Mouse (Mus musculus): ENCODE measurements at regions not wholly inside any gene's neighbourhood (a gene's known extent, or its start where the extent isn't known, plus 50 kb on each side); places are given as distances from the start of the nearest gene placed in this dataset.

DNA sequence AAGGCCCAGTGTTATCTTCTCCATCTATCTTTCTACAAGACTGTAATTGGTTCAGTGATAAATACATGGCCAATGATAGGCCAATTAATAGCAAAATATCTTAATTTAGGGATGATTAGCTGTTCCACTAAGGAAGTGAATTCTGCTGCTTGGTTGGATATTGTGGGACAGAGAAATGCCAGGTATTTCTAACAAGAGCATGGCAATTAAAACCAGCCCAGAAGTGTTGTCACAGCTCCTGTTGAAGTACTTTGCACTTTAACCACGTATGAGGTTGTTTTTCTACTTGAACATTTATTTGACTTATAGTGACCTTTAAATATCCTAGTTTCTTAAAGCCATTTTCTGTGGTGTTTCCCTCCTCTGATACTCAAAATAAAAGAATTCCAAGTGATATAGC, 65.7 kb upstream of the Acsl4 start:
- WGBS, result 82% methylated on average over 1 of the region's 1 CpGs
- no peak overlapping the region for H3K4me3 ChIP-seq
- no peak overlapping the region for H3K27ac ChIP-seq (replicated peaks)
- peaks cover 89% of the 10 kb centered on the region for H3K27me3 ChIP-seq (ENCODE audit: low read depth, poor library complexity, severe bottlenecking)
- no peak for DNase-seq (ENCODE audit: low spot score)
- no peaks in the 10 kb centered on the region for H3K9me3 ChIP-seq (replicated peaks)
- H3K4me1 ChIP-seq, result no peaks in the 10 kb centered on the region
- H3K36me3 ChIP-seq, result no peaks in the 10 kb centered on the region

DNA sequence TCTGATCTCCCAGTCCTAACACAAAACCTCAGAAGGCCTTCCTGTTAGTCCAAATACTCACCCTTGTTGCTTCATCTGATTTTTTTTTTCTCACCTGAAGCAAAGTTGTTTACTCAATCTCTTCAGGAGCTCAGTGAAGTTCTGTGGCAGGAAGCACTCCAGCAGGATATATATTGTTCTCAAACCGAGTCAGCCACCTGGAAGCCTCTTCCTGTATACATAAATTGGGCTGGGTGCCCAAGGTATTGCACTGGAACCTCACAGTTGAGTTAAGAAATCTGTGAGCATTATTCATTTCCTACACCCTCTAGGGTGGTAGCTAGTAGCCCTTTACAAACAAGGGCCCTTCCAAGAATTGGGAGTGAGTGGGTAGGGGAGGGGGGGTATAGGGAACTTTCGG, 73.8 kb upstream of the Acsl4 start:
- Histone ChIP-seq H3K4me3 (no peak overlapping the region), H3K27me3 (ENCODE audit: low read depth, poor library complexity, severe bottlenecking) (peaks cover 90% of the 10 kb centered on the region), H3K36me3 (no peaks in the 10 kb centered on the region), H3K27ac (replicated peaks) (no peak overlapping the region), H3K9me3 (replicated peaks) (no peaks in the 10 kb centered on the region), H3K4me1 (peaks cover 16% of the 10 kb centered on the region)
- no peak for DNase-seq (ENCODE audit: low spot score)
- WGBS, result 70% methylated on average over 2 of the region's 2 CpGs

DNA sequence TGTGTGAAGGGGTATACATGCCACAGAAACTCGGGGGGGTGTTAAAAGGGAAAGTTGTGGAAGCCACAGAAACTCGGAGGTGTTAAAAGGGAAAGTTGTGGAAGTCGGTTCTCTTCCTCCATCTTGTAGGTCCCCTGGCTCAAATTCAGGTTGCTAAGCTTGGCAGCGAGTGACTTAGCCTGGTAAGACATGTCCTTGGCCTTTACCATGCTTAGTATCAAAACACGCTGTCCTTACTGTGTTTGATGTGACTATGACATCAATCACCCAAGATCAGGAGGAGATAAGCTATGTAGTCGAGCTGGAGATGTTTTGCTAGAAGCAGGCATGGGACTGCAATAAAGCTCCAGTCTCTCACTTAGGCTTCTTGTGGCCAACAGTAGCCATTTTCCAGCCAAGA, 74.4 kb upstream of the Acsl4 start:
- H3K4me1 ChIP-seq, result peaks cover 21% of the 10 kb centered on the region
- no peak overlapping the region for H3K27ac ChIP-seq (replicated peaks)
- H3K9me3 ChIP-seq (replicated peaks), result no peaks in the 10 kb centered on the region
- peaks cover 90% of the 10 kb centered on the region for H3K27me3 ChIP-seq (ENCODE audit: low read depth, poor library complexity, severe bottlenecking)
- no peak for DNase-seq (ENCODE audit: low spot score)
- no peak overlapping the region for H3K4me3 ChIP-seq
- no peaks in the 10 kb centered on the region for H3K36me3 ChIP-seq
- WGBS, result 80% methylated on average over 6 of the region's 6 CpGs

DNA sequence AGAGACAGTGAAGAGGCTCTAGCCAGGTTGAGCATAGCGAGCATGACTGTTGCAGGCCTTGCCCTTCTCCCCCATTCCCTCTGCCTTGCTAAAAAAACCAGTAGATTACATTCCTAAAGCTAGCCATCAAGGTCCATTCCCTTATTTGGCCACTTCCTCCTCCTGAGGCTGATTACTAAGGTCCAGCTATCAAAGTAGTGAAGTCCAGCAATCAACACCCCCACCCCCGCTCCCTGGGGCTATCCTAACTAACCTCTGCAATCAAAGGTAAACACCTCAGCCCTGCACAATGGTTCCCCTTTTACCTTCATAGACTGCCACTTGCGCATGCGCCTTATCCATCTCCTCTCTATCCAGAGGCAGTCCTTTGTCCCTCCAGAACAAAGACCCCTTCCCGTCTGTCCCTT, 77.5 kb upstream of the Acsl4 start:
- Histone ChIP-seq H3K9me3 (replicated peaks) (no peaks in the 10 kb centered on the region), H3K36me3 (no peaks in the 10 kb centered on the region), H3K27me3 (ENCODE audit: low read depth, poor library complexity, severe bottlenecking) (peaks cover 90% of the 10 kb centered on the region), H3K27ac (replicated peaks) (peak overlapping the region; percentile 76), H3K4me1 (peaks cover 21% of the 10 kb centered on the region), H3K4me3 (no peak overlapping the region)
- 28% methylated on average over 5 of the region's 5 CpGs for WGBS
- peak; percentile 51 for DNase-seq (ENCODE audit: low spot score)

DNA sequence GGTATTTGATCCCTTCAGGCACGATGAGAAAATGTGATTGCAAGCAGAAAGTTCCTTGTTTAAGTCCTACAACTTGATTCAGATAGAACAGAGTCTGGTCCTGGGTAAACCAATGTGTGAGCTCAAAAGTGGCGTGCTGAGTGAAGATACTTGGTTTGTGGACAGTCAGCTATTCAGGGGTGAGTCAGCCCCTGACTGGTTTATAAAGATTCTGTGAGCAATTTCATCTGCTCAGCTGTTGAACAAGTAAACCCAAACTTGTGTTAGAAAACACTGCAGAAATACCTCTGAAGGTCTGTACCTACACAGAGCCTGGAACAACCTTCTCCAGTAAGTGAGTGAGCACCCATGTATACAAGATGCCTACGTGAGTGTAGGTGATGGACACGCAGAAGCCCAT, 78.1 kb upstream of the Acsl4 start:
- peak; percentile 15 for DNase-seq (ENCODE audit: low spot score)
- Histone ChIP-seq H3K4me1 (peaks cover 21% of the 10 kb centered on the region), H3K36me3 (no peaks in the 10 kb centered on the region), H3K27ac (replicated peaks) (peak overlapping the region; percentile 76), H3K4me3 (no peak overlapping the region), H3K27me3 (ENCODE audit: low read depth, poor library complexity, severe bottlenecking) (peaks cover 90% of the 10 kb centered on the region), H3K9me3 (replicated peaks) (no peaks in the 10 kb centered on the region)
- WGBS, result 30% methylated on average over 4 of the region's 4 CpGs

DNA sequence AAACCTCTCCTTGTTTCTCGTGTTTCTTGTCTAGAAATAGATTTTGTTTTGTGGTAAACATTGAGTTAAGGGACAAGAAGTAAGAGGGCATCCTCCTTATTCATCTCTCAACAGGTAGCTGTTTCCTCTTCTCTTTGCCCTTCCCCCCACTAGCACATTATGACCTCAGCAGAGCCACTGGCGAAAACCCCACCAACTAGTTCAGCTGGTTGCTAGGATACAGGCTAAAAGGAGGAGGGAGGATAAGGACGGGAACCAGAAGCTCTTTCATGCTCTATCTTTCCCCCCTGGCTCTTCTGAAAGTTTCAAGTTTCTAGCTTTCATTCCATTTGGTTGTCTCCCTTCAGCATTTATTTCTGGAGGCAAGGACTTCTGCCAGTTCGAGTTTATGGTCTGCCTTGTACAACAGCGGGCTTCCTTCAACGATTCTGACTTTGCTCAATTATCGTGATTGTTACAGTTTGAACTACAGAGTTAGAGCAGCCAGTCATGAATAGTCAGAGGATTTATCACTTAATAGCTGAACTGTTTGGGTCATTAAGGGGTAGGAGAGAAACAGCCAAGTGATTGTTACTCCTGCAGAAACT, 78.8 kb upstream of the Acsl4 start:
- WGBS, result 22% methylated on average over 7 of the region's 7 CpGs
- no peaks in the 10 kb centered on the region for H3K9me3 ChIP-seq (replicated peaks)
- no peak overlapping the region for H3K4me3 ChIP-seq
- H3K27me3 ChIP-seq (ENCODE audit: low read depth, poor library complexity, severe bottlenecking), result peaks cover 90% of the 10 kb centered on the region
- peak; percentile 26 for DNase-seq (ENCODE audit: low spot score)
- no peaks in the 10 kb centered on the region for H3K36me3 ChIP-seq
- peaks cover 21% of the 10 kb centered on the region for H3K4me1 ChIP-seq
- H3K27ac ChIP-seq (replicated peaks), result peak overlapping the region; percentile 76

DNA sequence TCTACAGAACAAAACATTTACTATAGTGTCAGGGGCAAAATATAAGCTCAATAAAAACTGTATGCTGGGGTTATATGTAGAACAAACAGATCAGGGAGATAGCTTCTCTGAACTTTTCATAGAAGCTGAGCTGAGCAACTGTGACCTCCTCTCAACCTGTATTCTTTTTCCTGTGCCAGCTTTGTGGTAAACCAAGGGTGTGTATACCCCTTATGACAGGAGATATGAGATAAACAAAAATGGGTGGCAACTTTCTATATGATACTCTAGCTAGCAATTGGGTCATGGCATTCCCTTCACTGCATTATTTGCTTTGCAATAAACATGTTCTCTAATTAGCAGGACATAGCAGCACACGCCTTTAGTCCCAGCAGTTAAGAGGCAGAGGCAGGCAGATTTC, 79.7 kb upstream of the Acsl4 start:
- Histone ChIP-seq H3K4me3 (no peak overlapping the region), H3K9me3 (replicated peaks) (no peaks in the 10 kb centered on the region), H3K4me1 (peaks cover 21% of the 10 kb centered on the region), H3K27ac (replicated peaks) (peak overlapping the region; percentile 76; the same call in 1 of the 2 replicates), H3K27me3 (ENCODE audit: low read depth, poor library complexity, severe bottlenecking) (peaks cover 90% of the 10 kb centered on the region), H3K36me3 (no peaks in the 10 kb centered on the region)
- no peak for DNase-seq (ENCODE audit: low spot score)
- 80% methylated on average over 1 of the region's 1 CpGs for WGBS

DNA sequence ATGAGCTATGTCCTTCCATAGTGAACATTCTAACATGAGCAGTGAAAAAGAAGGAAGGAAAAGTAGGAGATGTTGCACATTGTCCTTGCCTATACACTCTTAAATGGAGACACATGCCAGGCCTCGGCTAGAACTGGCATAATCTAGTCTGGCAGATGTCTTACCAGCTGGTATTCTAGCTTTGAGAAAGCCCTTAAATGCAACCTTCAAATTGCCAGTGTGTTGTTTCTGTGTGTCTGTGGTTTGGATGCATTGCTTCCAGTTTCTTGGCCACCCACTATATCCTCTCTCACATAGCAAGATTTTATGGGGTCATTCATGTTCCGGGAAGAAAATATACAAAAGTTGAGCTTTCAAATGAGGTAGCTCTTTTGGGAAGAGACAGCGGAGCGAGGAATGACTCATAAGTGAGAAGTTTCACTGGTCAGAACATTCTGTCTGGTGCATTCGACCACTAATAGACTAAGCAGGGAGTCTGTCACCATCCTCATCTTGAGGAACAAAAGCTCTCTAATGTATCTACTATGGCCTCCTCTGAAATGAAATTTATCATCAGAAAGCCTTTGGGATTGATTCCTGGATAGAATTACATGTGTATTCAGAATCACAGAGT, 91.0 kb upstream of the Acsl4 start:
- no peaks in the 10 kb centered on the region for H3K36me3 ChIP-seq
- peaks cover 85% of the 10 kb centered on the region for H3K27me3 ChIP-seq (ENCODE audit: low read depth, poor library complexity, severe bottlenecking)
- H3K9me3 ChIP-seq (replicated peaks), result no peaks in the 10 kb centered on the region
- no peak for DNase-seq (ENCODE audit: low spot score)
- H3K27ac ChIP-seq (replicated peaks), result no peak overlapping the region
- H3K4me3 ChIP-seq, result no peak overlapping the region
- no peaks in the 10 kb centered on the region for H3K4me1 ChIP-seq
- 91% methylated on average over 5 of the region's 5 CpGs for WGBS

DNA sequence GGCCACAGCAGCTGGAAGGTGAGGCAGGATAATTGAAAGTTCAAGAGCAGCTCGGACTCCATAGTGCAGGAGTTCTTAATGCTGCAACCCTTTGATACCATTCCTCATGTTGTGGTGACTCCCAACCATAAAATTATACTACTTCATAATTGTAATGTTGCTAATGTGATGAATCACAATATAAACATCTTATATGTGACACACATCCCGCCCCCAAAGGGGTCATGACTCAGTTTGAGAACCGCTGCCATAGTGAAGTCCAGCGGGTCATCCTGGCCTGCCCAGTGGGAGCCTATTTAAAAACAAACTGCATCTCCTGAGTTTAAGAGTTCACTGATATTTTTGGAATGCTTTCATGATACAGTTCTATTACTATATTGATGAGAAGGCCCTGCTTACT, 97.7 kb upstream of the Acsl4 start:
- H3K27ac ChIP-seq (replicated peaks), result no peak overlapping the region
- no peaks in the 10 kb centered on the region for H3K9me3 ChIP-seq (replicated peaks)
- no peak overlapping the region for H3K4me3 ChIP-seq
- no peak for DNase-seq (ENCODE audit: low spot score)
- 89% methylated on average over 4 of the region's 4 CpGs for WGBS
- no peaks in the 10 kb centered on the region for H3K36me3 ChIP-seq
- peaks cover 6% of the 10 kb centered on the region for H3K4me1 ChIP-seq
- H3K27me3 ChIP-seq (ENCODE audit: low read depth, poor library complexity, severe bottlenecking), result peaks cover 85% of the 10 kb centered on the region

DNA sequence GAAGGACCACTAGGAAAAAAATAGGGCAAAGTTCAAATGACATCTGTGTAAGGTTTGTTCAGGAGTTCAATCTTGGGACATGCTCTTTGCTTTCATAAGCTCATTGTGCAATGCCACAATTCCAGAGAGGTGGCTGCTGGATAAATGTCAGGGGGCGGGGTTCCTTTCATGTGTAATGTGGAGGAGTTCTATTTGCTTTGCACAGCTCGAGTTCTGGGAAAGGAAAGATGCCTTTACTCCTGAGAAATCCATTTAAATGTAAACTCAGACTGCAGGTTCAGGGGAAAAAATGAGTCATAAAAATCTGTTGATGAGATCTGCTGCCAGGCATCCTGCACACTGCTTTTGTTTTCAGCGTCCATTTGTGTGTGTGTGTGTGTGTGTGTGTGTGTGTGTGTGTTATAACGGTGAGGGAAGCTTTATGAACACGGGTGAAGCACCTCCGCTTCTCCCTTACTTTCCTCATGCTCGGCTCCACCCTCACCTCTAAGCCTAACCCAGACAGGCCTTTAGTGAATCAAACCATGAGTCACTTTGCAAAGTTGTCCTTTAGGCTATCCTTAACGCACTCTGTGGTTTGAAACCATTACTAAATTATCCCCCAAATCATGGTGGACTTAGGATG, 99.9 kb upstream of the Acsl4 start:
- WGBS, result 66% methylated on average over 8 of the region's 8 CpGs
- H3K36me3 ChIP-seq, result no peaks in the 10 kb centered on the region

DNA sequence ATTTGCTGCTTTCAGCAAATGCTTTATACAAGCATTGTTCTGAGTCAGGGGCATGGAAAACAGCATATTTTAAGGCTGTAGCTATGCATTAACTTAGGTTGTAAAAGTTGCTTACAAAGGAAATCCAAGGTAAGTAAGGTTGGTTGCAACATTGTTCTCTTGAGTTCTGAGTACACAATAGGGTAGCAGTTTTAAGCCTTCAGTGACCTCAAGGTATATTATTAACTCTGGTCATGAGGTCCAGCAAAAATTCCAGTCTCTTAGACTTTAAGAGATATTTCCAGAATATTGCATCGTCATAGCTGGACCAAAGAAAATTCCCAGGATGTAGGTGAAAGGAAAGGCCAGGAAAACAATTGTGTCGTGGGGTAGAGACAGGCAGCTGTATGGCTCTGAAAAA, 110.8 kb upstream of the Acsl4 start:
- Histone ChIP-seq H3K36me3 (no peaks in the 10 kb centered on the region), H3K4me3 (no peak overlapping the region), H3K27ac (replicated peaks) (no peak overlapping the region), H3K9me3 (replicated peaks) (no peaks in the 10 kb centered on the region), H3K27me3 (ENCODE audit: low read depth, poor library complexity, severe bottlenecking) (peaks cover 80% of the 10 kb centered on the region), H3K4me1 (no peaks in the 10 kb centered on the region)
- WGBS, result 87% methylated on average over 2 of the region's 2 CpGs
- DNase-seq (ENCODE audit: low spot score), result no peak

More for the DNA sequence above, 99.9 kb upstream of the Acsl4 start:
- peaks cover 6% of the 10 kb centered on the region for H3K4me1 ChIP-seq
- DNase-seq (ENCODE audit: low spot score), result no peak
- no peaks in the 10 kb centered on the region for H3K9me3 ChIP-seq (replicated peaks)
- H3K4me3 ChIP-seq, result no peak overlapping the region
- H3K27me3 ChIP-seq (ENCODE audit: low read depth, poor library complexity, severe bottlenecking), result peaks cover 85% of the 10 kb centered on the region
- H3K27ac ChIP-seq (replicated peaks), result no peak overlapping the region

DNA sequence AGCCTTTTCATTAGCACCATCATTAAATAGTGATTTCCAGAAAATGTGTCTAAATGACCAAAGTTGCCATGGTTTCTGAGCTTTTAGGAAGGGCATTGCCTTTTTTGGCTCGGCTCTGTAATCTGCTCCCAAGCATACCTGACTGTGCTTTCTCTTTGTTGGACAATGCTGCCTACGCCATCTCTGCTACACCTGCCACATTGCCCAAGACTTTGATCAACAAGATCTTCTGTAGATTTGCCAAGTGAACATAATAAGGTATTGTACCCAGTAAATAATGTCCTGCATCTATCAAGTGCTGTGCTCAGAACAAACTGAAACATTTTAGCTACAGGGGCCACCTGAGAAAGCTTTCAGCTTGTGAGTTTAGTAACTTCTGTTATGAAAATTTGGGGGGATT, 114.6 kb upstream of the Acsl4 start:
- Histone ChIP-seq H3K4me1 (no peaks in the 10 kb centered on the region), H3K9me3 (replicated peaks) (no peaks in the 10 kb centered on the region), H3K4me3 (no peak overlapping the region), H3K36me3 (no peaks in the 10 kb centered on the region), H3K27me3 (ENCODE audit: low read depth, poor library complexity, severe bottlenecking) (peaks cover 81% of the 10 kb centered on the region), H3K27ac (replicated peaks) (no peak overlapping the region)
- WGBS, result 89% methylated on average over 2 of the region's 2 CpGs
- DNase-seq (ENCODE audit: low spot score), result no peak

DNA sequence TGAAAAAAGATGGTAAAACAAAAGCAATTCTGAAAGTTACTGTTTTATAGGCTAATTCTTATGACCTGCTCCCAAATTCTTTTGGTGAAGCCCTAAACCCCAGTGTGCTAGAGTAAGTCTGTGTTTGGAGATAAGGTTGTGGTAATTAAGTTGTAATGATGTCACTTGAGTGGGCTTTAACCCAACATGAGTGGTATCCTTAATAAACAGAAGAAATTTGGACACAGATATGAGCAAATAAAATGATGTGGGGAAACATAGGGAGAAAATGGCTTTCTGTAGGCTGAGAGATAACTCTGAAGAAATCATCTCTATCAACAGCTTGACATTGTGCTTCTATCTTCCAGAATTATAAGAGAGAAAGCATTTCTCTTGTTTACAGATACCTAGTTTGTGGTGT, 117.1 kb upstream of the Acsl4 start:
- H3K36me3 ChIP-seq, result no peaks in the 10 kb centered on the region
- no peaks in the 10 kb centered on the region for H3K4me1 ChIP-seq
- H3K27ac ChIP-seq (replicated peaks), result no peak overlapping the region
- H3K9me3 ChIP-seq (replicated peaks), result no peaks in the 10 kb centered on the region
- H3K27me3 ChIP-seq (ENCODE audit: low read depth, poor library complexity, severe bottlenecking), result peaks cover 85% of the 10 kb centered on the region
- DNase-seq (ENCODE audit: low spot score), result no peak
- no peak overlapping the region for H3K4me3 ChIP-seq
